Mouse (Mus musculus) CH12.LX (cell line): ENCODE measurements at regions not wholly inside any gene's neighbourhood (a gene's known extent, or its start where the extent isn't known, plus 50 kb on each side); places are given as distances from the start of the nearest gene placed in this dataset.

ENCODE experiments used
- DNase-seq: peaks from one replicate; pipeline ENCODE4 v3.0.0-alpha.2; 2013; ENCODE audit errors: extremely low read depth
- H3K27ac ChIP-seq: 2 replicates; pipeline ENCODE4 v1.5.1; 2012; ENCODE audit warnings: low read depth, mild to moderate bottlenecking, control low read depth, moderate library complexity; ENCODE audit not compliant: insufficient read depth
- H3K27me3 ChIP-seq: replicated peaks from 2 replicates; pipeline ENCODE3; 2012; ENCODE audit warnings: inconsistent platforms
- H3K36me3 ChIP-seq, 2 experiments: replicated peaks in 1 of 2; 2 replicates each; pipeline versions ENCODE3 to v1.6.1; 2012; ENCODE audit warnings: inconsistent platforms in 1 of 2, low read length in 1 of 2, mild to moderate bottlenecking in 1 of 2, mixed read lengths in 1 of 2, moderate library complexity in 1 of 2; ENCODE audit not compliant: control insufficient read depth in 1 of 2, insufficient read depth in 1 of 2
- H3K4me1 ChIP-seq, 2 experiments: 2 replicates each; pipeline ENCODE4 v1.6.1; 2012; ENCODE audit warnings: inconsistent platforms in 1 of 2, moderate library complexity in 1 of 2; ENCODE audit not compliant: insufficient read depth in 2 of 2, control insufficient read depth in 1 of 2
- H3K4me2 ChIP-seq: 2 replicates; pipeline ENCODE4 v1.6.1; 2012; ENCODE audit warnings: low read depth, mild to moderate bottlenecking, control low read depth; ENCODE audit not compliant: poor library complexity, insufficient read depth, severe bottlenecking
- H3K4me3 ChIP-seq, 3 experiments: fragments of 150-350 bp in 1 of 3; sonication (generic) in 1 of 3; replicated peaks in 1 of 3; 2 replicates each; pipeline versions ENCODE3 to v1.5.1; 2011 to 2012; ENCODE audit warnings: low read depth in 2 of 3, low read length in 2 of 3, mild to moderate bottlenecking in 2 of 3, moderate library complexity in 2 of 3, control low read depth in 1 of 3, improper control_type of control experiment in 1 of 3, inconsistent platforms in 1 of 3, mixed read lengths in 1 of 3; ENCODE audit not compliant: poor library complexity in 1 of 3
- H3K79me2 ChIP-seq: replicated peaks from 2 replicates; pipeline ENCODE4 v1.6.1; 2012; ENCODE audit warnings: mild to moderate bottlenecking, moderate library complexity; ENCODE audit not compliant: control insufficient read depth, poor library complexity, insufficient read depth, severe bottlenecking; ENCODE audit errors: extremely low read depth
- H3K9ac ChIP-seq: 2 replicates; pipeline ENCODE4 v1.6.1; 2012; ENCODE audit warnings: low read depth, mild to moderate bottlenecking, control low read depth, moderate library complexity; ENCODE audit not compliant: insufficient read depth
- H3K9me3 ChIP-seq: replicated peaks from 2 replicates; pipeline ENCODE3; 2012; ENCODE audit warnings: low read length, inconsistent platforms, mixed read lengths
- CHD2 ChIP-seq: IDR thresholded peaks from 2 replicates; pipeline ENCODE4 v1.6.1; 2011; ENCODE audit warnings: low read length, improper control_type of control experiment
- CTCF ChIP-seq, 2 experiments: IDR thresholded peaks in 1 of 2; conservative IDR thresholded peaks in 1 of 2; 2 replicates each; pipeline ENCODE4 v1.5.1; 2011 to 2012; ENCODE audit warnings: low read depth in 2 of 2, low read length in 2 of 2, improper control_type of control experiment in 1 of 2, inconsistent platforms in 1 of 2, mild to moderate bottlenecking in 1 of 2, moderate library complexity in 1 of 2
- E2F4 ChIP-seq: IDR thresholded peaks from 2 replicates; pipeline ENCODE4 v1.6.1; 2011; ENCODE audit warnings: low read depth, low read length, improper control_type of control experiment; ENCODE audit not compliant: insufficient replicate concordance
- ETS1 ChIP-seq: conservative IDR thresholded peaks from 2 replicates; pipeline ENCODE4 v1.6.1; 2012; ENCODE audit warnings: low read depth, mild to moderate bottlenecking, inconsistent platforms, low read length, improper control_type of control experiment, moderate library complexity
- HCFC1 ChIP-seq: IDR thresholded peaks from 2 replicates; pipeline ENCODE4 v1.6.1; 2012; ENCODE audit warnings: low read depth, mild to moderate bottlenecking, inconsistent platforms, low read length, improper control_type of control experiment
- IRF4 ChIP-seq: IDR thresholded peaks from 2 replicates; pipeline ENCODE4 v1.6.1; 2014; ENCODE audit warnings: low read depth, mild to moderate bottlenecking, inconsistent platforms, low read length, improper control_type of control experiment
- MAFK ChIP-seq: IDR thresholded peaks from 2 replicates; pipeline ENCODE4 v1.6.1; 2011; ENCODE audit warnings: low read length, improper control_type of control experiment; ENCODE audit not compliant: insufficient replicate concordance
- MEF2A ChIP-seq: IDR thresholded peaks from 2 replicates; pipeline ENCODE4 v1.6.1; 2014; ENCODE audit warnings: low read depth, mild to moderate bottlenecking, inconsistent platforms, low read length, improper control_type of control experiment, borderline replicate concordance
- NELFE ChIP-seq: IDR thresholded peaks from 2 replicates; pipeline ENCODE4 v1.6.1; 2011; ENCODE audit warnings: low read depth, low read length, improper control_type of control experiment
- POLR2A ChIP-seq: IDR thresholded peaks from 2 replicates; pipeline ENCODE4 v1.6.1; 2011; ENCODE audit warnings: low read depth, mild to moderate bottlenecking, improper control_type of control experiment, low read length
- RAD21 ChIP-seq: IDR thresholded peaks from 2 replicates; pipeline ENCODE4 v1.6.1; 2011; ENCODE audit warnings: low read depth, mild to moderate bottlenecking, low read length, improper control_type of control experiment, moderate library complexity
- SIN3A ChIP-seq: IDR thresholded peaks from 2 replicates; pipeline ENCODE4 v1.6.1; 2012; ENCODE audit warnings: low read length, improper control_type of control experiment, inconsistent platforms
- TCF12 ChIP-seq: IDR thresholded peaks from 2 replicates; pipeline ENCODE4 v1.6.1; 2014; ENCODE audit warnings: low read depth, mild to moderate bottlenecking, inconsistent platforms, low read length, improper control_type of control experiment
- USF1 ChIP-seq: IDR thresholded peaks from 2 replicates; pipeline ENCODE4 v1.6.1; 2014; ENCODE audit warnings: low read depth, mild to moderate bottlenecking, inconsistent platforms, low read length, improper control_type of control experiment
- USF2 ChIP-seq: conservative IDR thresholded peaks from 2 replicates; pipeline ENCODE4 v1.6.1; 2011; ENCODE audit warnings: low read depth, low read length, improper control_type of control experiment
- ZC3H11A ChIP-seq: IDR thresholded peaks from 2 replicates; pipeline ENCODE4 v1.6.1; 2012; ENCODE audit warnings: low read depth, mild to moderate bottlenecking, inconsistent platforms, low read length, improper control_type of control experiment
- dilution Hi-C: fragments of 300-500 bp; cut with MboI; formaldehyde crosslinking; loops from 2 replicates; pipeline ENCODE4 v1.14.3; 2020; ENCODE audit warnings: low sequenced_read_pairs; ENCODE audit not compliant: extremely low pct_unique_long_range_greater_than_20kb, extremely low pct_ligation_motif_present
- in situ Hi-C: fragments of 300-500 bp; cut with MboI; formaldehyde crosslinking; loops from 3 replicates; pipeline ENCODE4 v1.14.3; 2019; ENCODE audit warnings: low sequenced_read_pairs, low pct_ligation_motif_present, low pct_unique_long_range_greater_than_20kb, mixed read lengths

GRCm38 (mm10) chr13:97479066-97479586 lies 238.2 kb downstream of the Enc1 start:
- no peak overlapping the region for H3K4me3 ChIP-seq

DNA sequence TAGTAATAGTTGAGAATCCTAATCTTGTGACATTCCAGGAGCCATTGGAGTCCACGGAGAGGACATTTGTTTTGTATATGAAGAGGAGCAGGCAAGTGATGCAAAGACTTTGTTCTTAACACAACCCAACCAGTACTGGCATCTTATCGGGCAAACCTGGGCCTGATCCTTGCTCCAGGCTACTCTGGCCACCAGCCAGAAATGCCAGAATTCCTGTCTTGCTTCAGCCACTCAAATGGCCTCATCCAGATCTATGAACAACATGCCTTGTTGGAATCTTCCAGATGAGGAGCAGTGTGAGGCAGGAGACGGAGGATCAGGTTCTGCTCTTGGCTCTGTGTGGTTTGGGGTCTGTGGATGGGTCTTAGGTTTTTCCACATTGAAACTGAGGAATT lies 233.1 kb downstream of the Enc1 start:
- H3K27me3 ChIP-seq, result no peaks in the 10 kb centered on the region
- no peak for DNase-seq
- no peak overlapping the region for H3K4me3 ChIP-seq
- H3K4me2 ChIP-seq, result no peak overlapping the region
- in situ Hi-C loops, result no loop called here
- H3K9me3 ChIP-seq, result peaks cover 53% of the 10 kb centered on the region
- H3K79me2 ChIP-seq, result no peaks in the 10 kb centered on the region
- peaks cover 0 to 18% of the 10 kb centered on the region in 2 experiments for H3K36me3 ChIP-seq
- no peak for TF ChIP-seq MAFK
- TF ChIP-seq CHD2, result no peak
- TF ChIP-seq USF1, result no peak
- no peak for TF ChIP-seq USF2
- no peak for TF ChIP-seq NELFE
- no peak for TF ChIP-seq HCFC1
- dilution Hi-C loops, result no loop called here
- H3K27ac ChIP-seq, result no peak overlapping the region
- H3K9ac ChIP-seq, result no peak overlapping the region
- no peaks in the 10 kb centered on the region for H3K4me1 ChIP-seq

More at GRCm38 (mm10) chr13:97479066-97479586, 238.2 kb downstream of the Enc1 start:
- no peaks in the 10 kb centered on the region for H3K4me1 ChIP-seq
- H3K27ac ChIP-seq, result no peak overlapping the region
- H3K9ac ChIP-seq, result no peak overlapping the region
- H3K9me3 ChIP-seq, result peaks cover 44% of the 10 kb centered on the region
- TF ChIP-seq MEF2A (no peak), TCF12 (no peak), SIN3A (no peak), CTCF (conservative IDR thresholded peaks at IDR 0.05 in 1 of 2, IDR thresholded peaks at IDR 0.05 in 1 of 2; ENCODE audit: low read depth in 2 of 2, low read length in 2 of 2) (no peak), ZC3H11A (no peak), ETS1 (no peak), IRF4 (no peak), POLR2A (no peak), RAD21 (no peak), E2F4 (no peak)
- no peak overlapping the region for H3K4me2 ChIP-seq
- no peaks in the 10 kb centered on the region for H3K27me3 ChIP-seq
- H3K36me3 ChIP-seq, result peaks cover 0 to 21% of the 10 kb centered on the region in 2 experiments
- H3K79me2 ChIP-seq, result no peaks in the 10 kb centered on the region
- dilution Hi-C loops (no loop called here), in situ Hi-C loops (no loop called here)
- no peak for DNase-seq
